Mouse (Mus musculus) brain, embryonic 14.5 days (tissue): ENCODE results near the gene Macrod2.

Source experiments
- CTCF ChIP-seq: fragments of 200-500 bp; IDR thresholded peaks from 2 replicates; pipeline ENCODE4 v1.5.1; 2012; ENCODE audit warnings: inconsistent platforms, mild to moderate bottlenecking, moderate library complexity, borderline replicate concordance; ENCODE audit not compliant: insufficient read depth, insufficient read length; ENCODE audit errors: extremely low read depth
- POLR2A ChIP-seq: fragments of 200-500 bp; IDR thresholded peaks from 2 replicates; pipeline ENCODE4 v1.6.1; 2012; ENCODE audit warnings: mild to moderate bottlenecking, inconsistent platforms, borderline replicate concordance; ENCODE audit not compliant: poor library complexity, insufficient read depth, insufficient read length, severe bottlenecking; ENCODE audit errors: extremely low read depth

- no peak for TF ChIP-seq CTCF
- TF ChIP-seq POLR2A, result no peak
Observed at GRCm38 (mm10) chr2:141343988-141344535, 949.0 kb downstream of the Macrod2 start.
